Mouse (Mus musculus) midbrain, embryonic 10.5 days (tissue): ENCODE data around the gene Prr12. TPM values are rescaled to one million over a fixed set of nuclear protein-coding genes. Genes with fewer than 3 reads are reported as not detected.

Source experiments
- microRNA-seq: library from miRNA; unstranded; fragments of <30 nt; microRNA quantifications from one replicate; pipeline ENCODE4, GENCODE M21; 2017
- polyA plus RNA-seq: library from polyadenylated mRNA; unstranded; fragments of >200 nt; fragmentation: Nextera tagmentation; extraction: Ambion mirVana; gene quantifications from 2 replicates; pipeline ENCODE4 v1.2.1, GENCODE M21; 2016

Prr12 gene
- polyA plus RNA-seq, 1 experiment from 2014 or later: 11.3 TPM

Small RNAs within 50 kb of the gene (microRNA-seq; reads per million reads assigned to microRNA genes)
- 1.5 reads per million for gene Mir7054

Other genes with a start within 250 kb of the Prr12 start
- 154 and 162 TPM in 2 replicates for gene Nup62, start 236.8 kb downstream of the Prr12 start, polyA plus RNA-seq
- 1.2 and 1.8 TPM in 2 replicates for gene Il4i1, start 236.5 kb downstream of the Prr12 start, polyA plus RNA-seq
- 4.6 and 4.7 TPM in 2 replicates for gene Atf5, start 236.2 kb downstream of the Prr12 start, polyA plus RNA-seq
- gene Akt1s1, start 203.9 kb downstream of the Prr12 start, polyA plus RNA-seq: 89.5 and 98.1 TPM in 2 replicates
- 77.8 and 89.4 TPM in 2 replicates for gene Tbc1d17, start 203.8 kb downstream of the Prr12 start, polyA plus RNA-seq
- 38.1 and 38.4 TPM in 2 replicates for gene Pnkp, start 195.7 kb downstream of the Prr12 start, polyA plus RNA-seq
- gene Ptov1, start 183.1 kb downstream of the Prr12 start, polyA plus RNA-seq: 478 and 516 TPM in 2 replicates
- 213 and 220 TPM in 2 replicates for gene Med25, start 160.2 kb downstream of the Prr12 start, polyA plus RNA-seq
- 26.9 and 30.6 TPM in 2 replicates for gene Fuz, start 156.8 kb downstream of the Prr12 start, polyA plus RNA-seq
- 74.2 and 77.0 TPM in 2 replicates for gene Ap2a1, start 123.4 kb downstream of the Prr12 start, polyA plus RNA-seq
- gene Tsks, start 109.7 kb downstream of the Prr12 start, polyA plus RNA-seq: 0.11 and 0.14 TPM in 2 replicates
- gene Cpt1c, start 78.0 kb downstream of the Prr12 start, polyA plus RNA-seq: 22.3 and 26.8 TPM in 2 replicates
- 908 and 945 TPM in 2 replicates for gene Prmt1, start 66.3 kb downstream of the Prr12 start, polyA plus RNA-seq
- 69.5 and 71.2 TPM in 2 replicates for gene Irf3, start 55.2 kb downstream of the Prr12 start, polyA plus RNA-seq
- 77.4 and 78.4 TPM in 2 replicates for gene Bcl2l12, start 54.2 kb downstream of the Prr12 start, polyA plus RNA-seq
- gene Scaf1, start 36.5 kb downstream of the Prr12 start, polyA plus RNA-seq: 39.6 and 44.8 TPM in 2 replicates
- 22.0 and 23.6 TPM in 2 replicates for gene Rras, start 34.9 kb downstream of the Prr12 start, polyA plus RNA-seq
- 63.0 and 66.7 TPM in 2 replicates for gene Nosip, start 9.5 kb upstream of the Prr12 start, polyA plus RNA-seq
- 17.0 and 17.3 TPM in 2 replicates for gene Prrg2, start 9.8 kb upstream of the Prr12 start, polyA plus RNA-seq
- 122 and 128 TPM in 2 replicates for gene Rcn3, start 39.3 kb upstream of the Prr12 start, polyA plus RNA-seq
- gene Fcgrt, start 51.0 kb upstream of the Prr12 start, polyA plus RNA-seq: 12.0 and 15.3 TPM in 2 replicates
- gene Rps11, start 71.6 kb upstream of the Prr12 start, polyA plus RNA-seq: 1,493 and 1,787 TPM in 2 replicates
- 1,083 and 1,243 TPM in 2 replicates for gene Rpl13a, start 75.9 kb upstream of the Prr12 start, polyA plus RNA-seq
- 0.11 and 0.19 TPM in 2 replicates for gene Gm45713, start 83.3 kb upstream of the Prr12 start, polyA plus RNA-seq
- 1.1 and 1.4 TPM in 2 replicates for gene Flt3l, start 83.6 kb upstream of the Prr12 start, polyA plus RNA-seq
- 108 and 111 TPM in 2 replicates for gene Pih1d1, start 101.4 kb upstream of the Prr12 start, polyA plus RNA-seq
- 45.7 and 51.2 TPM in 2 replicates for gene Aldh16a1, start 101.7 kb upstream of the Prr12 start, polyA plus RNA-seq
- gene Slc17a7, start 111.1 kb upstream of the Prr12 start, polyA plus RNA-seq: 0.25 and 0.52 TPM in 2 replicates
- gene Gfy, start 126.7 kb upstream of the Prr12 start, polyA plus RNA-seq: not detected in 2 replicates
- not detected in 2 replicates for gene Pth2, start 128.1 kb upstream of the Prr12 start, polyA plus RNA-seq
- gene Ccdc155, start 152.0 kb upstream of the Prr12 start, polyA plus RNA-seq: 0.73 and 0.88 TPM in 2 replicates
- gene Dkkl1, start 159.3 kb upstream of the Prr12 start, polyA plus RNA-seq: 0.72 and 1.4 TPM in 2 replicates
- gene Tead2, start 162.9 kb upstream of the Prr12 start, polyA plus RNA-seq: 365 and 367 TPM in 2 replicates
- 0.43 and 0.65 TPM in 2 replicates for gene Cd37, start 186.2 kb upstream of the Prr12 start, polyA plus RNA-seq
- gene Slc6a16, start 188.2 kb upstream of the Prr12 start, polyA plus RNA-seq: 0.07 TPM in 1 of 2 replicates, not detected in the other
- gene Slc6a21, start 224.6 kb upstream of the Prr12 start, polyA plus RNA-seq: not detected in 2 replicates